Comparison of ENCODE assay signal across 1 mouse cellular context in genomic region chr2:30286192-30287026, GRCm38 (mm10).
TF ChIP-seq lines count a peak whose summit lies in the region.

Dolk (minus strand) TSS chr2:30286334.
Nup188 (plus strand) TSS chr2:30286397.

TF ChIP-seq in MEL, 35 proteins besides CTCF, POLR2A, EP300 and RAD21 (continued from another document):
- no peak for TF ChIP-seq SMC3 (IDR thresholded peaks at IDR 0.05; ENCODE audit: low read depth, low read length)
- peak; percentile 95 for TF ChIP-seq MXI1 (IDR thresholded peaks at IDR 0.05; ENCODE audit: low read depth, low read length)
